Mouse (Mus musculus) heart, adult 11 months (tissue): Measurements from ENCODE around the gene Lamtor5.
A peak's percentile ranks its signal among the peaks of the same experiment; 100 is the strongest.

Source experiments
- DNase-seq: peaks from one replicate; pipeline ENCODE4 v3.0.0; 2022

Gene Lamtor5

GRCm38 (mm10) chr3:107278479-107279269 lies at the start of gene Lamtor5:
Gene Lamtor5 (plus strand): TSS chr3:107278858.
- peak; percentile 99 for DNase-seq

DNA sequence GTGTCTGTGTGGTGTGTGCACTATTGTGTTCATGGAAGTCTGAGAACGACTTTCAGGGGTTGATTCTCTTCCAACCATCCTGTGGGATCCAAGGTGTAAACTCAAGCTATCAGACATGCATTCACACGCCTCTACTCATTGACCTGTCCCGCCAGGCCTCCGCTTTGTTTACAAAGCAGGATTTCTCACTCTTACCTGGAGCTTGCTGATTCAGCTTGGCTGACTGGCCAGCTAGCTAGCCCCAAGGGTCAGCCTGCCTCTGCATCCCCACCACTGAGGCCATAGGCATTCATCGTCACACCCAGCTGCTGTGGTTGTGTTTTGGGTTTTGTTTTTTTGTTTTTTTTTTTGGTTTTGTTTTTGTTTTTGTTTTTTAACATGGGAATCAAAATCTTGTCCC lies 49.4 kb upstream of the Lamtor5 start:
- no peak for DNase-seq

DNA sequence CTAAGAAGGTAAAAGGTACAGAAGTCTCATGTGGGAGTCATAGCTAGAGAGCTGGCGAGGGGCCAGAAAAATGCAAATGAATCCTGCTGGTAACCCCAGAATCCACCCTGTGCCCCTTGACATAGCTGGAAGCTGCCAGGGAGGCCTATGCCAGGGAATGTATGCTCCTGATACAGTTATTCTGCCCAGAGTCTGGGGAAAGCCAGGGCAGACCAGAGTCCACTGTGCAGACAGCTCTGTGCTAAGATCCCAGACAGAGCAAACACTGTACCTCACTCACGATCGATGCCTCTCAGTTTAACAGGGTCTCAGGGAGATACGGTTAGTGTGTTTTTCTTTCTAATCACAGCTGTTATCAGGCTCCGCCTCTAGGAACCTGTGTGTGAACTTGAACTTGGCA lies 48.8 kb upstream of the Lamtor5 start:
- no peak for DNase-seq

DNA sequence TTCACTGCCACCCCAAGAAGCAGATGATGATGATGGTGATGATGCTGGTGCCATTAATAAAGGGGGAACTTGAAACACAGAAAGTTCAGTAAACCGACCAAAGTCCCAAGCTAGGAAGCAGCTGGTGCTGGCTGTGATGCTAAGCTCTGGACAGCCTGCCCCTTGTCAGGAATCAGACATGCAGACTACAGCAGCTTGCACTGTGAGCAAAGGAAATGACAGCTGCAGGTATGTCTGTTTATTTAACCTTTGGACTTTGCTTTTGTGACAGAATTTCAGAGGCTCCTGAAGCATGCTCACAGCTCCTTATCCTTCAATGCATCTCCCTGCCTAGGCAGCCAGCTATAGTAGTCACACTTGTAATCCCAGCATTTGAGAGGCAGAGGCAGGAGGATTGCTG lies 48.1 kb upstream of the Lamtor5 start, which contains the start of gene A630076J17Rik:
Gene A630076J17Rik, plus strand, starts transcription at position 88 of the 400 bp plus-strand sequence.
- peak; percentile 93 for DNase-seq

DNA sequence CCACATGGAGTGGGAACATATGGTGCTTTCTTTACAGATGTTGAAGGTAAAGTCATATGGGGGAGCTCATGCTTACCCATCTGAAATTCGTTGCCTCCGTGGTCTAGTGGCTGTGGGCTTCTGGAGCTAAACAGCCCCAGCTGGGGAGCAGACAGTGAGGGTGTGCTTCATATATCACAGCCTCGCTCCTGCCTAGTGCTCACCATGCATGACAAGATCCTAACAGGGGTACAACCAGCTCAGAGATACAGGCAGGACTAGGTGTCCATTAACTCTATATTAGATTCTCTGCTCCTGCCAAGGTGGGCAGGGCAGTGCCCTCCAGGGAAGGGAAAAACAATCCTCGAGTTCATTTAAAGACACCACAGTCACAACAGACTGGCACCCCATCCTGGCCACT lies 47.5 kb upstream of the Lamtor5 start:
- DNase-seq, result no peak

- DNase-seq, result peak; percentile 97
These were observed 45.3 kb upstream of the Lamtor5 start for GRCm38 (mm10) chr3:107233351-107233813.

DNA sequence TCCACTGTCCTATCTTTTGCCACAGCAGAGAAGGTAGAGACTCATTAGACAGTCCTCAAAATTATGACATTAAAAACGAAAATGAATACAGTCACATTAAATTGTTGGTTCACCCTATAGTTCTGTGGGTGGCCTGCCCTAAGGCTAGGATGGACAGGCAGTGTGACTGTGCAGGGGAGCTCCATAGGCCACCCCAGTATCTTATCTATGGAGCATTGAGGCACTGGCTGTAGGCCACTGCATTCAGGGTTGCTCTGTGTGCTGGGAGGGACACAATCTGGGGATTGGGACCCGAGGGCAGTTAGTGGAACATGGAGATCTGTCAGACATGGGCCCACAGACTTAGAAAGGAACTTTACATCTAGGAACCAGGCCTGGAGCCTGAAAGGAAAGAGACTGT lies 44.7 kb upstream of the Lamtor5 start:
- DNase-seq, result no peak

DNA sequence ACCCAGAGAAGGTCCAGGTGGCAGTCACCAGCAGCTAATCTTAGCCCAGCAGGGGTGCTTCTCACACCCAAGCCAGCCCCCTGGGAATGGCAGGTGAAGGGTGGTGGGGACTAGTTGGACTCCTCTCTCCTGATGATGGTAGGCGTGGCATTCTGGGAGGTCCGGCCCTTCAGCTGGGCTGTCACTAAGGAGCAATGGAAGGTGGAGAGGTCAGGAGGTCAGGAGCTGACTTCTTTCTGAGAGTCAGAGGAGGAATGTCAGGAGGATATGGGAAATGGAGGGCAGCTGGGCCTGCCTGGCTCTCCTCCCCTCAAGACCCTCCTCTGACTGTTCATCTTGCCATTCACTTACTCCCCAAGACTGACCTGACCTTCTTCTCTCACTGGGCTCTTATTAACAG lies 40.6 kb upstream of the Lamtor5 start:
- DNase-seq, result no peak

DNA sequence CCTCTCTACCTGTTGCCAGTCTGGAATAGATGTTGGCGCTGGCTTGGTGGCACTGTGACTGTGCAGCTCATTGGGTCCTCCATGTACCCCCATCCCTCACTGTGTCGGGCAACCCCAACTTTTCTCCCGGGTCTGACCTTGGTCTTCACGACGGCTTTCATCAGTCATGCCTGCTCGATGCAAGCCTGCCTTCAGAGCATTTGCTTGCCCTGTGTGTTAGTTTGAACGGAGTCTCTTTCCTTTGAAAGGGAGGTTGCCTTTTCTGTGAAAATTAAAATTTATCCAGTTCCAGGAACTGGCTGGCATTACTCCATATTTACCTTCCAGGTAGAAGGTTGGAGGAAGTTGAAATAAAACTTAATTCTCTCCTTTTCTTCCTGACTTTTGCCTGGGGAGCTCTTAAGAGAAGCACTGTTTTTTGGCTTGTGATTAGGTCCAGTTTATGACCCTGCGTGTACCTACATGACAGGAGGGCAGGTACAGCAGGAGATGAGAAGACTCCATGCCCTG lies 40.1 kb upstream of the Lamtor5 start:
- DNase-seq, result no peak

DNA sequence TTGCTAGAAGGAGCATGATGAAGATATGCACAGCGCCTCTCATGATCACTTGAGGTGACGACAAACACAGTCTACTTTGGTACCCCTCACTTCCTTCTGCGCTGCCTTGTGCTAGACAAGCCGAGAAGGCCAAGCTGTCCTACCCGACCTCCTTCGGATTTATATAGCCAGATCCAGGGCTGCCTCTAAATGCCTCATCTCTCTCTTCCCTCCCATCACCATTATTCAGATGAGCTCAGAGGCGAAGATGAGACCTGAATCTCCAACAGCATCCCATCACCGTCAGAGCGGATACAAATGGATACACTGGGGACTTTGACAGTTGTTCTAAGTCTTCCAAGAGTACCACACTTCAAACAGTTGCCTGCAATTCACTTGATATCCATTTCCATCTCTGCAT lies 39.1 kb upstream of the Lamtor5 start, which contains the start of gene Prok1:
Gene Prok1, minus strand, starts transcription at position 101 of the 400 bp plus-strand sequence.
- DNase-seq, result no peak

DNA sequence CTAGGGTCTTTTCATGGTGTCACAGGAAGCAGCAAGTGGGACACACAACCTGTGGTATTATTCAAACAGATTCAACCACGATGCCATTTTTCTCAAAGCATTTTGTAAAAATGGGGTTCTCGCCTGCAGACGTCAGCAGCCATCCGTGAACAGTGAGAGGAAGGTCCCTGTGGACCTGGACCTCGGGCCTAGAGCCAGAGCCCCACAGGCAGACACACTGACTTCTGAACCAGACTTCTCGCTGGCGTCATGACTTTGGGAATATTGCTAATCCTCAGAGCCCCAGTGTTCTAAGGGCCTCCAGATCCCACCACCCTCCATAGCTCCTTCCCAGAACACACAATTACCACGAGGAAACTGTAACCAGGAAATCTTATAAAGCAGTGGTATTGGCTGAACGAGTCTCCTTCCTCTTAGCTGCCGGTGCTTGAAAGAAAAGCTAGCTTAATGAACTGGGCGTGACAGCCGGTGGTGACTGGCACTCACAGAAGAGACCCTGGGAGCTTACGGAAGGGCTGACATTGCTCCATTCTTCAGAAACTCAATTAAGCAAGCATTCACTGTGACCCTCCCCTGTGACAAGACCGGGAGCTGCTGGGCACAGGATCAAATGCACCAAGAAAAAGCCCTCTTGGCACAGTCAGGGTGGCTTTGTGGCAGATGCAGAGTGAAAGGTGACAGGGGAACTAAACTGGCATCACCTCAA lies 37.1 kb upstream of the Lamtor5 start:
- no peak for DNase-seq

DNA sequence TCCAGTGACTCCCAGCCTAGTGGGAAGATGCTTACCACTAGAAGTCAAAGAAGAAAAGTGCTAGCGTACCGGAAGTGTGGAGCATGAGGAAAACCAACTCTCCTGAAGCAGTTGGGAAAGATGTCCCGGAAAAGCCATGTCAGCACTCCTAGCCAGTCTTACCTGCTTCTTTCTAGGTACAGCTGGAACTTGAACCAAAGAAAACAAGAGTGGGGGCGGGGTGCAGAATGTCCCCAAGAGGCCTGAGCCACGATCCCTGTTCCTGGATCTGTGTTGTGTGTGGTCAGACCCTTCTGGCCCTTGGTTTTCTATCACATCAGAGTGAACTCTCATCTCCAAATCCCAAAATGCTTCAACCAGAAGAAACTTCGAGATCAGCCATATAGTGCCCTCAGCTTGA lies 31.8 kb upstream of the Lamtor5 start:
- DNase-seq, result no peak

- DNase-seq, result no peak
These were observed 29.6 kb upstream of the Lamtor5 start for GRCm38 (mm10) chr3:107249042-107249441.

DNA sequence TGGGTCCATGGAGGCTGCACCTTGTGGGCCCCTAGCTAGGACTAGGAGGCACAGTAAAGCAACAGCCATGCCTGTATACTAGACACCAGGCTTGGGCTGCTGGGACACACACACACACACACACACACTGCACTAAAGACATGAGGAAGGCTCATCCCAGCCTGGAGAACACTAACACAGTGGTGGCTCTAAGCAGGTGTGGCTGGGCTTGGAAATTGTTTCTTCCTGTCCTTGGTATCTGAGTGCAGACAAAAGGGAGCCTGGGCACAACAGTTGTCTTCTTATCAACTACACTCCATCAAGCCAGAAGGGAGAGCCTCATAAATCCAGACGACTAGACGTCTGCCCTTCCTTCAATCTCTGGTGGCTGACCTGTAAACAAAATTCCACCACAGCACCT lies 28.3 kb upstream of the Lamtor5 start:
- DNase-seq, result no peak

GRCm38 (mm10) chr3:107252035-107252434 lies 26.6 kb upstream of the Lamtor5 start:
- DNase-seq, result peak; percentile 98

- DNase-seq, result no peak
These were observed 24.7 kb upstream of the Lamtor5 start for GRCm38 (mm10) chr3:107253925-107254324.

GRCm38 (mm10) chr3:107255992-107256391 lies 22.7 kb upstream of the Lamtor5 start:
- peak; percentile 76 for DNase-seq

- peak; percentile 88 for DNase-seq
These were observed 21.9 kb upstream of the Lamtor5 start for GRCm38 (mm10) chr3:107256724-107257123.

GRCm38 (mm10) chr3:107257924-107258323 lies 20.7 kb upstream of the Lamtor5 start:
- DNase-seq, result no peak

GRCm38 (mm10) chr3:107260956-107261850 lies 17.5 kb upstream of the Lamtor5 start:
- DNase-seq, result peak; percentile 95

GRCm38 (mm10) chr3:107261851-107262165 lies 16.9 kb upstream of the Lamtor5 start:
- peak; percentile 92 for DNase-seq

DNA sequence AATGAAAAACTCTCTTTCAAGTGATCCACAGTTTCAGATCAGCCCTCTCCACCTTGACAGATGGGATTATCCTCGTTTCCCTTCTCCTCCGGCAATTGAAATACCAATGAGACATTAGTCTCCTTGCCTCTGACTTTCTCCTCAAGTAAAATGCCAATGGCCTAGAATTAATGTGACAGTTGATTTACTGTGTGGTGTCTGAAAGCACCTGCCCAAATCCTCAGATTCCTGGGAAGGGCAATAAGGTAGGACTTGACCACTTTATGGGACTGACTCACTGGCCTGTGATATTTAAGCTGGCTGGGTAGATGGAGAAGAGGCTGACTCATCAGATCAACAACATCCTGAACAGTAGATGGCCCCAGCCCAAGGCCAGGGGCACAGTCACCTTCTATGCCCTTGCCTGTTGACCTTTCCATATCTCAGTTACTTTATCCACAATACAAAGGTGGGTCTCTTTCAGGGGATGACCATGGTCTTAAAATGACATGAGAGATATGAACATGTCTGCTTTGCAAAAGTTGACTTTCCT lies 11.8 kb upstream of the Lamtor5 start:
- no peak for DNase-seq

- DNase-seq, result no peak
These were observed 6.2 kb upstream of the Lamtor5 start for GRCm38 (mm10) chr3:107272433-107272832.
